Mouse (Mus musculus): ENCODE data around the gene Hivep1. TPM values are rescaled to one million over a fixed set of nuclear protein-coding genes. Genes with fewer than 3 reads are reported as not detected.

The Hivep1 gene
- total and polyA plus RNA-seq, 2 experiments: 3.5 to 9.0 TPM

DNA sequence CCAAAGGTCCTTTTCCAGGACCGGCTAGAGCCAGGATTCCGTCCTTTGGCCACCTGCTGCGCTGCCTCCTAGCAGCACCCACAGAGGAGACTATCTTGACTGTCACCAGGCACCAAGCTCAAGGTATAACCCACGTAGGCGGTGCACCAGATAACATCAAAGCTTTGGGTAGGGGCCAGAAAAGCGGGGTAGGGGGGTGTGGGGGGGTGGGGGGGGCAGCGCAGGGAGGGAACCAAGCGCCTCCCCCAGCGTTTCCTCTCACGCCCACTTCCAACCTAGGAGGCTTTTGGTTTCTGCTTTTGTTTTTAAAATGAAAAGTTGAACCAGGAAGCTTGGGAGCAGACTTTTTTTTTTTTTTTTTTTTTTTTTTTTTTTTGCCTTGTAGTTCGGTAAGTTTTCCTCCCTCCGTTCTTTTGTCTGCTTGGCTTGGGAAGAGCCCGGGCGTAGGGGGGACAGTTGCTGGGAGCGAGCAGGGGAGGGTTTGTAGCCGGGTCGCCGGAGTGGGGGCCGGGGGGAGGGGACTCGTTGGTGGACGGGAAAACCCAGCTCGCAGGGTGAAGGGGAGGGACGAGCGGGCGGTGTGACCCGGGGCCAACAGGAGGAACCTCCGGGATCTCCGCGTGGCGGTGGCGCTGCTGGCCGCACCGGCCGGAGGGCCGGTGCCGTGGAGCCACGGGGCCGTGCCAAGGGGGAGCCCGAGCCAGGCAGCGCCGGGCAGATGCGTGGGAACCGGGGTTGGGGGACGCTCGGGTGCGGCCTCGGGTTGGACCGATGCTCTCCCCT, 2.6 kb upstream of the Hivep1 start:
- Histone ChIP-seq H3K27me3 (ENCODE audit: control insufficient read depth, insufficient read depth, low read length) (no peaks in the 10 kb centered on the region), H3K4me1 (ENCODE audit: control insufficient read depth, insufficient read depth, low read length) (peaks cover 4% of the 10 kb centered on the region), H3K27ac (replicated peaks; ENCODE audit: insufficient read depth, low read depth, low read length) (peak overlapping the region; percentile 82), H3K36me3 (ENCODE audit: control insufficient read depth, insufficient read depth, low read length) (no peaks in the 10 kb centered on the region), H3K79me2 (ENCODE audit: control insufficient read depth, insufficient read depth, low read length) (no peaks in the 10 kb centered on the region), H3K4me3 (ENCODE audit: insufficient read depth, low read depth, low read length) (peak overlapping the region; percentile 72), H3K9ac (ENCODE audit: low read depth, low read length) (peak overlapping the region; percentile 74)
- peak; percentile 74 for DNase-seq (ENCODE audit: extremely low read depth, low read depth, low spot score)
- TF ChIP-seq POLR2A (IDR thresholded peaks at IDR 0.05; ENCODE audit: extremely low read depth, insufficient read depth, low read length): no peak
- TF ChIP-seq CTCF (IDR thresholded peaks at IDR 0.05; ENCODE audit: low read depth, low read length): no peak
- under 1% methylated on average over 48 of the region's 48 CpGs for WGBS

GRCm38 (mm10) chr13:42049774-42050125, 2.1 kb upstream of the Hivep1 start:
- 0% methylated on average over 8 of the region's 8 CpGs for WGBS
- H3K36me3 ChIP-seq (ENCODE audit: control insufficient read depth, insufficient read depth, low read length): no peaks in the 10 kb centered on the region
- TF ChIP-seq POLR2A (IDR thresholded peaks at IDR 0.05; ENCODE audit: extremely low read depth, insufficient read depth, low read length): no peak
- TF ChIP-seq CTCF (IDR thresholded peaks at IDR 0.05; ENCODE audit: low read depth, low read length): no peak

GRCm38 (mm10) chr13:42050160-42050559, 1.7 kb upstream of the Hivep1 start:
- Histone ChIP-seq H3K27ac (replicated peaks; ENCODE audit: insufficient read depth, low read depth, low read length) (no peak overlapping the region), H3K9ac (ENCODE audit: low read depth, low read length) (no peak overlapping the region), H3K79me2 (ENCODE audit: control insufficient read depth, insufficient read depth, low read length) (no peaks in the 10 kb centered on the region), H3K27me3 (ENCODE audit: control insufficient read depth, insufficient read depth, low read length) (no peaks in the 10 kb centered on the region), H3K4me1 (ENCODE audit: control insufficient read depth, insufficient read depth, low read length) (peaks cover 6% of the 10 kb centered on the region), H3K36me3 (ENCODE audit: control insufficient read depth, insufficient read depth, low read length) (no peaks in the 10 kb centered on the region), H3K4me3 (ENCODE audit: insufficient read depth, low read depth, low read length) (peak overlapping the region; percentile 13; the same call in 1 of the 2 replicates)
- DNase-seq (ENCODE audit: extremely low read depth, low read depth, low spot score): peak; percentile 45
- TF ChIP-seq POLR2A (IDR thresholded peaks at IDR 0.05; ENCODE audit: extremely low read depth, insufficient read depth, low read length) (no peak), CTCF (IDR thresholded peaks at IDR 0.05; ENCODE audit: low read depth, low read length) (no peak)
- 0% methylated on average over 3 of the region's 3 CpGs for WGBS

More at GRCm38 (mm10) chr13:42049774-42050125, 2.1 kb upstream of the Hivep1 start:
- peak overlapping the region; percentile 82 for H3K27ac ChIP-seq (replicated peaks; ENCODE audit: insufficient read depth, low read depth, low read length)
- no peaks in the 10 kb centered on the region for H3K27me3 ChIP-seq (ENCODE audit: control insufficient read depth, insufficient read depth, low read length)
- peak overlapping the region; percentile 72 for H3K4me3 ChIP-seq (ENCODE audit: insufficient read depth, low read depth, low read length)
- no peaks in the 10 kb centered on the region for H3K79me2 ChIP-seq (ENCODE audit: control insufficient read depth, insufficient read depth, low read length)
- peak; percentile 62 for DNase-seq (ENCODE audit: extremely low read depth, low read depth, low spot score)
- peak overlapping the region; percentile 74 for H3K9ac ChIP-seq (ENCODE audit: low read depth, low read length)
- H3K4me1 ChIP-seq (ENCODE audit: control insufficient read depth, insufficient read depth, low read length): peaks cover 6% of the 10 kb centered on the region

- no peak for DNase-seq (ENCODE audit: extremely low read depth, low read depth, low spot score)
- Histone ChIP-seq H3K27ac (replicated peaks; ENCODE audit: insufficient read depth, low read depth, low read length) (peak overlapping the region; percentile 61), H3K36me3 (ENCODE audit: control insufficient read depth, insufficient read depth, low read length) (peaks cover 4% of the 10 kb centered on the region), H3K4me1 (ENCODE audit: control insufficient read depth, insufficient read depth, low read length) (peaks cover 6% of the 10 kb centered on the region), H3K4me3 (ENCODE audit: insufficient read depth, low read depth, low read length) (peak overlapping the region; percentile 39), H3K27me3 (ENCODE audit: control insufficient read depth, insufficient read depth, low read length) (no peaks in the 10 kb centered on the region), H3K79me2 (ENCODE audit: control insufficient read depth, insufficient read depth, low read length) (no peaks in the 10 kb centered on the region), H3K9ac (ENCODE audit: low read depth, low read length) (peak overlapping the region; percentile 38)
- TF ChIP-seq CTCF (IDR thresholded peaks at IDR 0.05; ENCODE audit: low read depth, low read length): no peak
- WGBS: under 1% methylated on average over 10 of the region's 10 CpGs
Observed at GRCm38 (mm10) chr13:42050880-42051201, 980 bp upstream of the Hivep1 start.

GRCm38 (mm10) chr13:42051202-42051906, 467 bp upstream of the Hivep1 start:
- DNase-seq (ENCODE audit: extremely low read depth, low read depth, low spot score): peak; percentile 89
- Histone ChIP-seq H3K4me3 (ENCODE audit: insufficient read depth, low read depth, low read length) (peak overlapping the region; percentile 39), H3K36me3 (ENCODE audit: control insufficient read depth, insufficient read depth, low read length) (peaks cover 6% of the 10 kb centered on the region), H3K27ac (replicated peaks; ENCODE audit: insufficient read depth, low read depth, low read length) (peak overlapping the region; percentile 61), H3K4me1 (ENCODE audit: control insufficient read depth, insufficient read depth, low read length) (peaks cover 6% of the 10 kb centered on the region), H3K27me3 (ENCODE audit: control insufficient read depth, insufficient read depth, low read length) (no peaks in the 10 kb centered on the region), H3K9ac (ENCODE audit: low read depth, low read length) (peak overlapping the region; percentile 7; the same call in 1 of the 2 replicates), H3K79me2 (ENCODE audit: control insufficient read depth, insufficient read depth, low read length) (no peaks in the 10 kb centered on the region; the same call in 1 of the 2 replicates)
- under 1% methylated on average over 45 of the region's 51 CpGs for whole genome bisulfite sequencing
- TF ChIP-seq POLR2A (IDR thresholded peaks at IDR 0.05; ENCODE audit: extremely low read depth, insufficient read depth, low read length): no peak
- TF ChIP-seq CTCF (IDR thresholded peaks at IDR 0.05; ENCODE audit: low read depth, low read length): no peak
